ENCODE assay signal across 10 mouse cellular contexts in genomic region chr9:120674855-120675254, GRCm38 (mm10).
DNase-seq lines count a peak whose midpoint lies in the region; ATAC-seq lines count a peak whose summit lies in the region.
"Had no signal": no experiment of that assay in that cellular context is flagged by ENCODE, and none has a peak within 500 bp of the region (broad histone marks: within the 10 kb centered on the region; RNA-seq: fewer than 3 reads in every experiment).

No protein-coding gene starts in this region.

- H3K4me3 ChIP-seq in hindbrain, embryonic 10.5 days: peak overlapping the region; percentile 52
- no peak overlapping the region for H3K4me3 ChIP-seq in midbrain, embryonic 15.5 days

- no peaks in the 10 kb centered on the region for H3K36me3 ChIP-seq in hindbrain, embryonic 10.5 days
- H3K36me3 ChIP-seq in midbrain, embryonic 15.5 days (replicated peaks): no peaks in the 10 kb centered on the region

- DNase-seq in heart, adult 11 months: peak; percentile 73
- DNase-seq in heart, postnatal 36 days: no peak
- peak; percentile 38 for DNase-seq in R1 (ENCODE audit: low read depth, low spot score)
- no peak for DNase-seq in hindbrain, embryonic 10.5 days (ENCODE audit: low spot score)
- no peak for DNase-seq in kidney, postnatal 14 days
- no peak for DNase-seq in spleen, postnatal 4 days (ENCODE audit: low spot score in 2 of 2)
- DNase-seq: cerebellum, adult 11-12 months; lung, postnatal 36 days had no signal

- H3K27me3 ChIP-seq in hindbrain, embryonic 10.5 days (ENCODE audit: insufficient read depth, poor library complexity, severe bottlenecking): peaks cover 40% of the 10 kb centered on the region
- H3K27me3 ChIP-seq in midbrain, embryonic 15.5 days (replicated peaks): no peaks in the 10 kb centered on the region

- peak overlapping the region; percentile 77 for H3K27ac ChIP-seq in hindbrain, embryonic 10.5 days
- H3K27ac ChIP-seq in midbrain, embryonic 15.5 days: no peak overlapping the region

- H3K4me2 ChIP-seq in midbrain, embryonic 15.5 days: peak overlapping the region; percentile 55

- H3K4me1 ChIP-seq in hindbrain, embryonic 10.5 days (replicated peaks): peaks cover 60% of the 10 kb centered on the region
- peaks cover 46% of the 10 kb centered on the region for H3K4me1 ChIP-seq in midbrain, embryonic 15.5 days

- WGBS in hindbrain, embryonic 10.5 days: 1% methylated on average over 11 of the region's 11 CpGs
- 3% methylated on average over 11 of the region's 11 CpGs for WGBS in midbrain, embryonic 15.5 days

- no peak overlapping the region for H3K9ac ChIP-seq in midbrain, embryonic 15.5 days

- ATAC-seq in midbrain, embryonic 15.5 days (replicated peaks): no peak
- no peak for ATAC-seq in monocyte, adult 5-6 weeks (replicated peaks; ENCODE audit: insufficient number of reproducible peaks, low FRiP score, low TSS enrichment, poor library complexity, severe bottlenecking)

- intact Hi-C loops in heart, postnatal 36 days (cut with DNase I): no loop called here

- no peaks in the 10 kb centered on the region for H3K9me3 ChIP-seq in hindbrain, embryonic 10.5 days
- H3K9me3 ChIP-seq in midbrain, embryonic 15.5 days: no peaks in the 10 kb centered on the region

Comparison
In these comparisons a context has a peak if more than half of its experiments do, and no peak if none do; other contexts are left out.
1. DNase-seq: peak in heart, adult 11 months (single experiment) and R1 (single experiment); none in heart, postnatal 36 days (0 of 2), hindbrain, embryonic 10.5 days (single experiment), kidney, postnatal 14 days (single experiment) and spleen, postnatal 4 days (0 of 2).